Mouse (Mus musculus) midbrain, embryonic 13.5 days (tissue): ENCODE results near the gene Cdca5. TPM values are rescaled to one million over a fixed set of nuclear protein-coding genes. Genes with fewer than 3 reads are reported as not detected.

Experiments
- ATAC-seq: fragments of 200-750 bp; cut with Nextera tagmentation; 2 replicates; pipeline ENCODE4 v1.8.0; 2017; ENCODE audit warnings: mild to moderate bottlenecking, moderate TSS enrichment, moderate library complexity
- H3K27ac ChIP-seq: fragments of 300-500 bp; sonication (generic); 2 replicates; pipeline ENCODE4 v1.5.1; 2015; ENCODE audit warnings: inconsistent platforms, mild to moderate bottlenecking, moderate library complexity
- H3K27me3 ChIP-seq: fragments of 300-500 bp; sonication (generic); 2 replicates; pipeline ENCODE4 v1.6.1; 2015; ENCODE audit warnings: mild to moderate bottlenecking, inconsistent platforms
- H3K36me3 ChIP-seq: fragments of 300-500 bp; sonication (generic); 2 replicates; pipeline ENCODE4 v1.6.1; 2015; ENCODE audit warnings: mild to moderate bottlenecking, inconsistent platforms
- H3K4me1 ChIP-seq: fragments of 300-500 bp; sonication (generic); replicated peaks from 2 replicates; pipeline ENCODE4 v1.6.1; 2015; ENCODE audit warnings: inconsistent platforms
- H3K4me2 ChIP-seq: fragments of 300-500 bp; sonication (generic); replicated peaks from 2 replicates; pipeline ENCODE4 v1.6.1; 2015; ENCODE audit warnings: moderate library complexity, mild to moderate bottlenecking, inconsistent platforms
- H3K4me3 ChIP-seq: fragments of 300-500 bp; sonication (generic); replicated peaks from 2 replicates; pipeline ENCODE4 v1.5.1; 2015; ENCODE audit warnings: mild to moderate bottlenecking, inconsistent platforms
- H3K9ac ChIP-seq: fragments of 300-500 bp; sonication (generic); replicated peaks from 2 replicates; pipeline ENCODE4 v1.6.1; 2015; ENCODE audit warnings: mild to moderate bottlenecking, inconsistent platforms
- H3K9me3 ChIP-seq: fragments of 300-500 bp; sonication (generic); 2 replicates; pipeline ENCODE4 v1.6.1; 2016; ENCODE audit warnings: mild to moderate bottlenecking, inconsistent platforms
- WGBS: fragments of 180-500 bp; shearing (Covaris S2); methylation state at CpG from one replicate; pipeline ENCODE4 v1.1.7; 2015; 5-methylcytosine and 5-hydroxymethylcytosine counted together
- polyA plus RNA-seq: library from polyadenylated mRNA; unstranded; fragments of >200 nt; fragmentation: Nextera tagmentation; extraction: Ambion mirVana; gene quantifications from 2 replicates; pipeline ENCODE4 v1.2.1, GENCODE M21; 2015

Cdca5 gene
- polyA plus RNA-seq, 1 experiment from 2014 or later: 19.3 TPM

GRCm38 (mm10) chr19:6082156-6082555, 2.6 kb upstream of the Cdca5 start, which contains the start of gene Gm28374:
TSS of gene Gm28374 (minus strand) at chr19:6082256.
- Histone ChIP-seq H3K4me3 (no peak within 1 kb of the TSS), H3K27me3 (no peaks in the 10 kb centered on the region), H3K4me1 (peaks cover 31% of the 10 kb centered on the region), H3K36me3 (peaks cover 28% of the 10 kb centered on the region), H3K27ac (no peak within 1 kb of the TSS), H3K9me3 (no peaks in the 10 kb centered on the region), H3K9ac (no peak within 1 kb of the TSS), H3K4me2 (no peak within 1 kb of the TSS)
- no peak for ATAC-seq
- WGBS: 94% methylated on average over 9 of the region's 9 CpGs

GRCm38 (mm10) chr19:6085417-6085879, 665 bp downstream of the Cdca5 start:
- no peak overlapping the region for H3K27ac ChIP-seq
- H3K9me3 ChIP-seq: no peaks in the 10 kb centered on the region
- WGBS: under 1% methylated on average over 17 of the region's 17 CpGs
- peaks cover 25% of the 10 kb centered on the region for H3K4me1 ChIP-seq
- H3K36me3 ChIP-seq: peaks cover 28% of the 10 kb centered on the region
- ATAC-seq: peak; percentile 72
- H3K27me3 ChIP-seq: no peaks in the 10 kb centered on the region
- H3K4me3 ChIP-seq: peak overlapping the region; percentile 76
- peak overlapping the region; percentile 96 for H3K4me2 ChIP-seq
- peak overlapping the region; percentile 52; the same call in 1 of the 2 replicates for H3K9ac ChIP-seq

- H3K9ac ChIP-seq: no peak overlapping the region
- WGBS: 95% methylated on average over 13 of the region's 13 CpGs
- no peaks in the 10 kb centered on the region for H3K9me3 ChIP-seq
- H3K27me3 ChIP-seq: no peaks in the 10 kb centered on the region
- no peak overlapping the region for H3K4me3 ChIP-seq
- no peak overlapping the region for H3K27ac ChIP-seq
- H3K4me2 ChIP-seq: no peak overlapping the region
- peaks cover 19% of the 10 kb centered on the region for H3K36me3 ChIP-seq
- peaks cover 18% of the 10 kb centered on the region for H3K4me1 ChIP-seq
- no peak for ATAC-seq
These were observed 4.1 kb downstream of the Cdca5 start for GRCm38 (mm10) chr19:6088841-6089240.

GRCm38 (mm10) chr19:6094119-6094518, 9.3 kb downstream of the Cdca5 start, which contains the start of gene AC131692.1:
TSS of gene AC131692.1 (plus strand) at chr19:6094419.
- H3K9me3 ChIP-seq: no peaks in the 10 kb centered on the region
- no peaks in the 10 kb centered on the region for H3K4me1 ChIP-seq
- no peak within 1 kb of the TSS for H3K27ac ChIP-seq
- no peak within 1 kb of the TSS for H3K4me3 ChIP-seq
- no peaks in the 10 kb centered on the region for H3K27me3 ChIP-seq
- H3K36me3 ChIP-seq: peaks cover 24% of the 10 kb centered on the region
- no peak within 1 kb of the TSS for H3K9ac ChIP-seq
- H3K4me2 ChIP-seq: no peak within 1 kb of the TSS
- ATAC-seq: no peak
- WGBS: 96% methylated on average over 7 of the region's 7 CpGs

GRCm38 (mm10) chr19:6097847-6098246, 13.1 kb downstream of the Cdca5 start:
- no peak overlapping the region for H3K4me3 ChIP-seq
- no peak overlapping the region for H3K9ac ChIP-seq
- H3K27ac ChIP-seq: no peak overlapping the region
- ATAC-seq: no peak
- no peaks in the 10 kb centered on the region for H3K9me3 ChIP-seq
- WGBS: 92% methylated on average over 3 of the region's 3 CpGs
- no peaks in the 10 kb centered on the region for H3K4me1 ChIP-seq
- no peak overlapping the region for H3K4me2 ChIP-seq
- H3K27me3 ChIP-seq: no peaks in the 10 kb centered on the region
- peaks cover 5% of the 10 kb centered on the region for H3K36me3 ChIP-seq

GRCm38 (mm10) chr19:6101186-6101585, 16.4 kb downstream of the Cdca5 start:
- WGBS: 73% methylated on average over 6 of the region's 6 CpGs
- Histone ChIP-seq H3K4me2 (no peak overlapping the region), H3K27me3 (no peaks in the 10 kb centered on the region), H3K36me3 (no peaks in the 10 kb centered on the region; the same call in 1 of the 2 replicates), H3K4me1 (no peaks in the 10 kb centered on the region), H3K9me3 (no peaks in the 10 kb centered on the region), H3K27ac (no peak overlapping the region), H3K4me3 (no peak overlapping the region), H3K9ac (no peak overlapping the region)
- no peak for ATAC-seq

- ATAC-seq: no peak
- Histone ChIP-seq H3K36me3 (no peaks in the 10 kb centered on the region; the same call in 1 of the 2 replicates), H3K27me3 (no peaks in the 10 kb centered on the region), H3K27ac (no peak overlapping the region), H3K9ac (no peak overlapping the region), H3K4me2 (no peak overlapping the region), H3K9me3 (no peaks in the 10 kb centered on the region), H3K4me3 (no peak overlapping the region), H3K4me1 (no peaks in the 10 kb centered on the region)
- 81% methylated on average over 6 of the region's 6 CpGs for WGBS
These were observed 17.5 kb downstream of the Cdca5 start for GRCm38 (mm10) chr19:6102169-6102853.

GRCm38 (mm10) chr19:6104476-6104875, 19.7 kb downstream of the Cdca5 start:
- Histone ChIP-seq H3K27me3 (no peaks in the 10 kb centered on the region), H3K4me3 (no peak overlapping the region), H3K9me3 (no peaks in the 10 kb centered on the region), H3K27ac (no peak overlapping the region), H3K9ac (0 out of 2 replicates have a peak overlapping the region, but pooled peaks have one; percentile 1), H3K4me1 (no peaks in the 10 kb centered on the region), H3K36me3 (no peaks in the 10 kb centered on the region), H3K4me2 (no peak overlapping the region)
- no peak for ATAC-seq
- WGBS: 75% methylated on average over 4 of the region's 4 CpGs

GRCm38 (mm10) chr19:6105586-6105985, 20.8 kb downstream of the Cdca5 start, which contains the start of gene Naaladl1:
TSS of gene Naaladl1 (plus strand) at chr19:6105782.
- no peak for ATAC-seq
- no peaks in the 10 kb centered on the region for H3K36me3 ChIP-seq
- no peak within 1 kb of the TSS for H3K4me2 ChIP-seq
- H3K4me1 ChIP-seq: no peaks in the 10 kb centered on the region
- no peaks in the 10 kb centered on the region for H3K9me3 ChIP-seq
- H3K27ac ChIP-seq: no peak within 1 kb of the TSS
- 89% methylated on average over 7 of the region's 7 CpGs for WGBS
- H3K4me3 ChIP-seq: no peak within 1 kb of the TSS
- H3K9ac ChIP-seq: 0 out of 2 replicates have a peak within 1 kb of the TSS, but pooled peaks have one; percentile 1
- H3K27me3 ChIP-seq: no peaks in the 10 kb centered on the region

- WGBS: 73% methylated on average over 6 of the region's 6 CpGs
- Histone ChIP-seq H3K36me3 (peaks cover 42% of the 10 kb centered on the region), H3K4me1 (peaks cover 17% of the 10 kb centered on the region), H3K4me3 (no peak overlapping the region), H3K27me3 (no peaks in the 10 kb centered on the region), H3K27ac (no peak overlapping the region), H3K4me2 (no peak overlapping the region), H3K9me3 (no peaks in the 10 kb centered on the region), H3K9ac (no peak overlapping the region)
- ATAC-seq: no peak
These were observed 28.3 kb downstream of the Cdca5 start for GRCm38 (mm10) chr19:6113116-6113515.

- Histone ChIP-seq H3K4me1 (peaks cover 32% of the 10 kb centered on the region), H3K36me3 (peaks cover 47% of the 10 kb centered on the region), H3K27me3 (no peaks in the 10 kb centered on the region), H3K27ac (no peak overlapping the region), H3K9ac (peak overlapping the region; percentile 53), H3K4me2 (peak overlapping the region; percentile 89; the same call in 1 of the 2 replicates), H3K9me3 (no peaks in the 10 kb centered on the region), H3K4me3 (peak overlapping the region; percentile 85)
- 92% methylated on average over 15 of the region's 15 CpGs for WGBS
- ATAC-seq: no peak
These were observed 31.5 kb downstream of the Cdca5 start for GRCm38 (mm10) chr19:6116113-6116850.

GRCm38 (mm10) chr19:6117346-6117985, 32.7 kb downstream of the Cdca5 start:
- Histone ChIP-seq H3K9me3 (no peaks in the 10 kb centered on the region), H3K36me3 (peaks cover 47% of the 10 kb centered on the region), H3K9ac (peak overlapping the region; percentile 92), H3K4me2 (peak overlapping the region; percentile 89), H3K4me1 (peaks cover 32% of the 10 kb centered on the region), H3K27me3 (no peaks in the 10 kb centered on the region), H3K4me3 (peak overlapping the region; percentile 85), H3K27ac (peak overlapping the region; percentile 93)
- 5% methylated on average over 32 of the region's 32 CpGs for WGBS
- ATAC-seq: no peak
